Mouse (Mus musculus) right cerebral cortex, postnatal 10 days (tissue): Measurements from ENCODE around the gene Piwil1.
"Not testable (repeated sequence)": the region's sequence is repeated elsewhere in the genome, so short reads cannot be mapped to it uniquely, and the experiment has no call there.

Source experiments
- DNase-seq, 2 experiments: peaks; one replicate each; pipeline ENCODE4 v3.0.0; 2021; ENCODE audit warnings: low spot score in 2 of 2

Piwil1 gene

GRCm38 (mm10) chr5:128710596-128710995 lies 8.3 kb downstream of the Piwil1 start:
- DNase-seq, result no peak

GRCm38 (mm10) chr5:128711847-128712246 lies 9.5 kb downstream of the Piwil1 start:
- DNase-seq, result peak in 1 of 2 experiments; percentile 49

GRCm38 (mm10) chr5:128715171-128715570 lies 12.8 kb downstream of the Piwil1 start:
- no peak for DNase-seq

- DNase-seq, result not testable (repeated sequence)
Observed at GRCm38 (mm10) chr5:128720461-128720860, 18.1 kb downstream of the Piwil1 start.

GRCm38 (mm10) chr5:128729341-128729740 lies 27.0 kb downstream of the Piwil1 start:
- DNase-seq, result no peak

- DNase-seq, result peak in 1 of 2 experiments; percentile 69
Observed at GRCm38 (mm10) chr5:128730634-128731033, 28.3 kb downstream of the Piwil1 start.

- no peak for DNase-seq
Observed at GRCm38 (mm10) chr5:128732416-128733014, 30.2 kb downstream of the Piwil1 start.

GRCm38 (mm10) chr5:128733955-128734354 lies 31.6 kb downstream of the Piwil1 start:
- DNase-seq, result peak; percentile 71 to 77

GRCm38 (mm10) chr5:128735921-128736320 lies 33.6 kb downstream of the Piwil1 start:
- DNase-seq, result no peak

- no peak for DNase-seq
Observed at GRCm38 (mm10) chr5:128739168-128739837, 37.0 kb downstream of the Piwil1 start.

- DNase-seq, result no peak
Observed at GRCm38 (mm10) chr5:128739838-128740171, 37.5 kb downstream of the Piwil1 start.

GRCm38 (mm10) chr5:128744351-128744750 lies 42.0 kb downstream of the Piwil1 start:
- peak in 1 of 2 experiments; percentile 14 for DNase-seq

- DNase-seq, result peak in 1 of 2 experiments; percentile 12
Observed at GRCm38 (mm10) chr5:128745206-128745605, 42.9 kb downstream of the Piwil1 start.

- peak; percentile 52 to 64 for DNase-seq
Observed at GRCm38 (mm10) chr5:128746261-128746660, 43.9 kb downstream of the Piwil1 start.

- no peak for DNase-seq
Observed at GRCm38 (mm10) chr5:128761118-128761517, 58.8 kb downstream of the Piwil1 start.

- DNase-seq, result no peak
Observed at GRCm38 (mm10) chr5:128769026-128769631, 66.8 kb downstream of the Piwil1 start.

GRCm38 (mm10) chr5:128776386-128776785 lies 74.1 kb downstream of the Piwil1 start:
- no peak for DNase-seq

GRCm38 (mm10) chr5:128781621-128782020 lies 79.3 kb downstream of the Piwil1 start:
- no peak for DNase-seq

- DNase-seq, result peak; percentile 63 to 68
Observed at GRCm38 (mm10) chr5:128800592-128800991, 98.3 kb downstream of the Piwil1 start.
